Mouse (Mus musculus): Measurements from ENCODE around the gene Pyroxd1. TPM values are rescaled to one million over a fixed set of nuclear protein-coding genes. Genes with fewer than 3 reads are reported as not detected.

Gene Pyroxd1
- polyA plus RNA-seq (2014; fragmentation: Illumina TruSeq; extraction: RNeasy Lipid Tissue Mini Kit (QIAGEN cat#74804); ENCODE audit: low read depth, low replicate concordance) = 10.7 TPM

GRCm38 (mm10) chr6:142345440-142346038 is at the start of gene Pyroxd1:
Gene Pyroxd1, plus strand, starts transcription at chr6:142345654.

GRCm38 (mm10) chr6:142298098-142298497 is 47.4 kb upstream of the Pyroxd1 start, which contains the start of gene Iapp:
Gene Iapp, plus strand, starts transcription at chr6:142298423.

GRCm38 (mm10) chr6:142322881-142323280 is 22.6 kb upstream of the Pyroxd1 start, which contains the start of gene Slco1a5:
Gene Slco1a5, minus strand, starts transcription at chr6:142322981.

GRCm38 (mm10) chr6:142387011-142387754 is 41.7 kb downstream of the Pyroxd1 start, which contains the start of the genes Recql and Golt1b:
Gene Recql, minus strand, starts transcription at chr6:142387087.
Gene Golt1b, plus strand, starts transcription at chr6:142387221.

Other genes with a start within 250 kb of the Pyroxd1 start
- gene Slco1a6, start 137.1 kb upstream of the Pyroxd1 start, polyA plus RNA-seq (2014; fragmentation: Illumina TruSeq; extraction: RNeasy Lipid Tissue Mini Kit (QIAGEN cat#74804); ENCODE audit: low read depth, low replicate concordance) = not detected
- gene Iapp, start 47.2 kb upstream of the Pyroxd1 start, polyA plus RNA-seq (2014; fragmentation: Illumina TruSeq; extraction: RNeasy Lipid Tissue Mini Kit (QIAGEN cat#74804); ENCODE audit: low read depth, low replicate concordance) = not detected
- gene Slco1a5, start 22.7 kb upstream of the Pyroxd1 start, polyA plus RNA-seq (2014; fragmentation: Illumina TruSeq; extraction: RNeasy Lipid Tissue Mini Kit (QIAGEN cat#74804); ENCODE audit: low read depth, low replicate concordance) = not detected
- 8.8 TPM for gene Recql, start 41.4 kb downstream of the Pyroxd1 start, polyA plus RNA-seq (2014; fragmentation: Illumina TruSeq; extraction: RNeasy Lipid Tissue Mini Kit (QIAGEN cat#74804); ENCODE audit: low read depth, low replicate concordance)
- gene Golt1b, start 41.6 kb downstream of the Pyroxd1 start, polyA plus RNA-seq (2014; fragmentation: Illumina TruSeq; extraction: RNeasy Lipid Tissue Mini Kit (QIAGEN cat#74804); ENCODE audit: low read depth, low replicate concordance) = 14.0 TPM
- not detected for gene Spx, start 67.8 kb downstream of the Pyroxd1 start, polyA plus RNA-seq (2014; fragmentation: Illumina TruSeq; extraction: RNeasy Lipid Tissue Mini Kit (QIAGEN cat#74804); ENCODE audit: low read depth, low replicate concordance)
- gene Gys2, start 127.5 kb downstream of the Pyroxd1 start, polyA plus RNA-seq (2014; fragmentation: Illumina TruSeq; extraction: RNeasy Lipid Tissue Mini Kit (QIAGEN cat#74804); ENCODE audit: low read depth, low replicate concordance) = 0.16 TPM
- 2,854 TPM for gene Ldhb, start 162.3 kb downstream of the Pyroxd1 start, polyA plus RNA-seq (2014; fragmentation: Illumina TruSeq; extraction: RNeasy Lipid Tissue Mini Kit (QIAGEN cat#74804); ENCODE audit: low read depth, low replicate concordance)
- gene Kcnj8, start 226.0 kb downstream of the Pyroxd1 start, polyA plus RNA-seq (2014; fragmentation: Illumina TruSeq; extraction: RNeasy Lipid Tissue Mini Kit (QIAGEN cat#74804); ENCODE audit: low read depth, low replicate concordance) = 30.0 TPM